ENCODE assay signal across 8 mouse cellular contexts in genomic region chr4:109676218-109677215, GRCm38 (mm10). TPM values are rescaled to one million over a fixed set of nuclear protein-coding genes. Genes with fewer than 3 reads are reported as not detected.
DNase-seq lines count a peak whose midpoint lies in the region; ATAC-seq lines count a peak whose summit lies in the region.

Gene Faf1 (plus strand): TSS chr4:109676588.

- peak within 1 kb of the TSS; percentile 75 for H3K4me2 ChIP-seq in embryonic facial prominence, embryonic 13.5 days
- H3K4me2 ChIP-seq in limb, embryonic 13.5 days (replicated peaks) = peak within 1 kb of the TSS; percentile 76
- H3K4me2 ChIP-seq in midbrain, embryonic 16.5 days (ENCODE audit: low read length) = peak within 1 kb of the TSS; percentile 80

- WGBS in embryonic facial prominence, embryonic 13.5 days = under 1% methylated on average over 95 of the region's 107 CpGs
- under 1% methylated on average over 104 of the region's 107 CpGs for WGBS in limb, embryonic 13.5 days
- under 1% methylated on average over 81 of the region's 107 CpGs for WGBS in midbrain, embryonic 16.5 days

- no peaks in the 10 kb centered on the region for H3K9me3 ChIP-seq in embryonic facial prominence, embryonic 13.5 days
- no peaks in the 10 kb centered on the region for H3K9me3 ChIP-seq in limb, embryonic 13.5 days
- no peaks in the 10 kb centered on the region for H3K9me3 ChIP-seq in midbrain, embryonic 16.5 days (replicated peaks; ENCODE audit: control insufficient read depth, low read length, poor library complexity, severe bottlenecking)

- peak; percentile 99 for DNase-seq in 3134 (ENCODE audit: extremely low read depth, insufficient read length, low spot score)
- peak; percentile 99 for DNase-seq in adrenal gland, postnatal 36 days
- peak; percentile 97 to 99 for DNase-seq in heart, adult 18-20 months
- peak; percentile 98 for DNase-seq in kidney, adult 8-10 months
- DNase-seq in spleen, postnatal 10 days (ENCODE audit: low spot score in 2 of 2) = peak; percentile 98

- H3K4me1 ChIP-seq in embryonic facial prominence, embryonic 13.5 days = peaks cover 3% of the 10 kb centered on the region; the same call in 1 of the 2 replicates
- H3K4me1 ChIP-seq in limb, embryonic 13.5 days = peaks cover 6% of the 10 kb centered on the region
- H3K4me1 ChIP-seq in midbrain, embryonic 16.5 days (ENCODE audit: control insufficient read depth, insufficient read depth, low read length) = peaks cover 11% of the 10 kb centered on the region

- H3K36me3 ChIP-seq in embryonic facial prominence, embryonic 13.5 days = no peaks in the 10 kb centered on the region
- no peaks in the 10 kb centered on the region for H3K36me3 ChIP-seq in limb, embryonic 13.5 days
- no peaks in the 10 kb centered on the region for H3K36me3 ChIP-seq in midbrain, embryonic 16.5 days (ENCODE audit: control insufficient read depth, insufficient read depth, low read length)

- no peaks in the 10 kb centered on the region for H3K27me3 ChIP-seq in embryonic facial prominence, embryonic 13.5 days
- H3K27me3 ChIP-seq in limb, embryonic 13.5 days = no peaks in the 10 kb centered on the region
- H3K27me3 ChIP-seq in midbrain, embryonic 16.5 days (ENCODE audit: control insufficient read depth, insufficient read depth, low read depth, low read length) = no peaks in the 10 kb centered on the region

- peak within 1 kb of the TSS; percentile 88 for H3K9ac ChIP-seq in embryonic facial prominence, embryonic 13.5 days
- peak within 1 kb of the TSS; percentile 86 for H3K9ac ChIP-seq in limb, embryonic 13.5 days
- H3K9ac ChIP-seq in midbrain, embryonic 16.5 days (ENCODE audit: low read depth, low read length) = peak within 1 kb of the TSS; percentile 91

- H3K27ac ChIP-seq in embryonic facial prominence, embryonic 13.5 days = peak within 1 kb of the TSS; percentile 93
- peak within 1 kb of the TSS; percentile 92 for H3K27ac ChIP-seq in limb, embryonic 13.5 days
- H3K27ac ChIP-seq in midbrain, embryonic 16.5 days (ENCODE audit: low read length) = peak within 1 kb of the TSS; percentile 95

- H3K4me3 ChIP-seq in embryonic facial prominence, embryonic 13.5 days = peak within 1 kb of the TSS; percentile 89
- H3K4me3 ChIP-seq in limb, embryonic 13.5 days = peak within 1 kb of the TSS; percentile 84
- H3K4me3 ChIP-seq in midbrain, embryonic 16.5 days (ENCODE audit: low read depth, low read length) = peak within 1 kb of the TSS; percentile 91

- peak; percentile 98 for ATAC-seq in embryonic facial prominence, embryonic 13.5 days (ENCODE audit: insufficient number of reproducible peaks, insufficient read depth, low FRiP score, low TSS enrichment, low read depth)
- peak; percentile 98 for ATAC-seq in limb, embryonic 13.5 days (ENCODE audit: low FRiP score, low read depth)
- ATAC-seq in midbrain, embryonic 16.5 days = peak; percentile 97

RNA-seq across cellular contexts. Expression of gene Faf1, which starts in this region (rescaled TPM):
- 10 to 100 TPM; 29.9 to 30.3 TPM for total RNA-seq in adrenal gland, postnatal 36 days (2021)
- 24.6 and 27.5 TPM in 2 replicates for polyA plus RNA-seq in embryonic facial prominence, embryonic 13.5 days (2015; fragmentation: Nextera tagmentation; extraction: Ambion mirVana)
- 10 to 100 TPM; 41.1 to 41.7 TPM for total RNA-seq in heart, adult 18-20 months (2021)
- polyA plus RNA-seq in limb, embryonic 13.5 days (2015; fragmentation: Nextera tagmentation; extraction: Ambion mirVana) = 22.6 and 23.8 TPM in 2 replicates
- 29.9 and 32.0 TPM in 2 replicates for polyA plus RNA-seq in midbrain, embryonic 16.5 days (2015; fragmentation: Nextera tagmentation; extraction: Ambion mirVana)

Comparison
In these comparisons a context has a peak if more than half of its experiments do, and no peak if none do; other contexts are left out.
1. Peak in every context shown above with its lines: DNase-seq, ATAC-seq, H3K4me3 ChIP-seq and H3K27ac ChIP-seq.